Mouse (Mus musculus): ENCODE results near the gene Prdm10. TPM values are rescaled to one million over a fixed set of nuclear protein-coding genes. Genes with fewer than 3 reads are reported as not detected.

Gene Prdm10
- total RNA-seq (2021), result 1 to 10 TPM; 5.1 to 5.4 TPM
- 4.8 and 5.7 TPM in 2 replicates for polyA plus RNA-seq (2012; rRNA removed)
- long read RNA-seq, partial matches to known transcripts, result 1 of 6 reads
- long read RNA-seq, other reads (novel, unspliced or antisense), result 2 of 6 reads

DNA sequence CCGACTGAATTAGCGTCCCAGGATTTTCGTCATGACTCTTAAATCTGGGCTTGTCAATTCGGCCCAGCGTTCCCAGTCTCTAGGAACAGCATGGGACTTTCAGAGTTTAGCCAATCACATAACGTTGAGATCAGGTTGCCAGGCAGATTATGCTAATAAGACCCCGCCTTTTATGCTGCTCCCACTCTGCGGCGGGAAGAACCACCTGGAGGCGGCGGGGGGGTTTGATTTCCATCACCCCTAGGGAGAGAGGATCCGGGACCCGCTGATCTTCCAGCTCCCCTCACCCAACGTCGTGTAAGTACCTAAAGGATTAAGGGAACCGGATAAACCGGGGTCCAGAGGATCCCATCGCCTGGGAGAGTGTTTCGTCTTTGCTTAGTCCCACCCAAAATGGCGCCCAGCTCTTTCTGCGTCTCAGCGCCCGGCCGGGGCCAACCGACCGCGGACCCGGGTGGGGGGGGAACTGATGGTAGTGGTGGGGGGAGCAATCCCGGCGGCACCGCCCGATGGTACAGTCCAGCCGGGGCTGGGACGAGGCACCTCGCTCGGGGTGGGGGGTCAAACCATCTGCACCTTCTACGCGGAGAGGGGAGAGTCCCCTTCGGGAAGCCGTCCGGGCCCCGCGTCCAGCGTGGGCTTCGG lies at the start of gene Prdm10:
Gene Prdm10 (plus strand): TSS at position 173 of the 645 bp plus-strand sequence.
- peak within 1 kb of the TSS; percentile 99 for H3K27ac ChIP-seq
- peak within 1 kb of the TSS; percentile 91 for H3K4me3 ChIP-seq
- WGBS, result under 1% methylated on average over 43 of the region's 45 CpGs
- H3K9ac ChIP-seq (ENCODE audit: low read depth, low read length), result peak within 1 kb of the TSS; percentile 100
- no peaks in the 10 kb centered on the region for H3K36me3 ChIP-seq (ENCODE audit: control insufficient read depth, insufficient read depth, low read length)
- no peaks in the 10 kb centered on the region for H3K27me3 ChIP-seq (ENCODE audit: control insufficient read depth, insufficient read depth, low read length)
- H3K4me1 ChIP-seq (ENCODE audit: control insufficient read depth, insufficient read depth, low read length), result peaks cover 7% of the 10 kb centered on the region
- H3K79me2 ChIP-seq (replicated peaks; ENCODE audit: control insufficient read depth, insufficient read depth, low read length), result no peaks in the 10 kb centered on the region
- TF ChIP-seq POLR2A (IDR thresholded peaks at IDR 0.05; ENCODE audit: insufficient read depth, low read depth, low read length) (peak; percentile 65; the same call in 1 of the 2 replicates), EP300 (IDR thresholded peaks at IDR 0.05; ENCODE audit: insufficient read depth, low read depth, low read length) (0 out of 2 replicates have a peak, but pooled peaks have one; percentile 17), CTCF (IDR thresholded peaks at IDR 0.05) (no peak)
- peak; percentile 94 to 96 for DNase-seq
- intact Hi-C loops (cut with DNase I), result loop anchor here (1.0 to 5.0 kb wide), 5 partner anchors 27 to 248 kb away; partner anchors contain the start of genes Aplp2, Nfrkb and Zbtb44

DNA sequence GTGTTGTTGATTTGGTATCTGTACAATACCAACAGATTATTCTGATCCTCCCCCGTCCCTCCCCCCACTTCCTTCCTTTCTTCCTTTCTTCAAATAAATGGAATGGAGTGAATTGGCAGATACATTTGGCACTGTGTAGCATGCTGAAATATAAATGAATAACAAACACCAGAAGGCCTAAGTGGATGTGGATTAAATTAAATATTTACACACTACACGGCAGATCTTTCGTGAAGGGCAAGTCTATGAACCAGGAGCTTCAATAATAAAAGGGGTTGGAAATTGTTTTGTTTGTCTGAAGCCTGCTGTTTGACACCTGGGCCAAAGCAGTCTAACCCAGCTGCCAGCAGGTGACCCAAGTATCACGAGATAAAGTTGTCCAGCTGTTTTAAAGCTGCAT lies 45.3 kb upstream of the Prdm10 start:
- Histone ChIP-seq H3K4me1 (ENCODE audit: control insufficient read depth, insufficient read depth, low read length) (no peaks in the 10 kb centered on the region), H3K27me3 (ENCODE audit: control insufficient read depth, insufficient read depth, low read length) (no peaks in the 10 kb centered on the region), H3K27ac (no peak overlapping the region), H3K9ac (ENCODE audit: low read depth, low read length) (no peak overlapping the region), H3K79me2 (replicated peaks; ENCODE audit: control insufficient read depth, insufficient read depth, low read length) (no peaks in the 10 kb centered on the region), H3K4me3 (no peak overlapping the region), H3K36me3 (ENCODE audit: control insufficient read depth, insufficient read depth, low read length) (no peaks in the 10 kb centered on the region)
- intact Hi-C loops (cut with DNase I), result no loop called here
- DNase-seq, result no peak
- no peak for TF ChIP-seq POLR2A (IDR thresholded peaks at IDR 0.05; ENCODE audit: insufficient read depth, low read depth, low read length)
- TF ChIP-seq EP300 (IDR thresholded peaks at IDR 0.05; ENCODE audit: insufficient read depth, low read depth, low read length), result no peak
- TF ChIP-seq CTCF (IDR thresholded peaks at IDR 0.05), result no peak
- 28% methylated on average over 4 of the region's 4 CpGs for WGBS

DNA sequence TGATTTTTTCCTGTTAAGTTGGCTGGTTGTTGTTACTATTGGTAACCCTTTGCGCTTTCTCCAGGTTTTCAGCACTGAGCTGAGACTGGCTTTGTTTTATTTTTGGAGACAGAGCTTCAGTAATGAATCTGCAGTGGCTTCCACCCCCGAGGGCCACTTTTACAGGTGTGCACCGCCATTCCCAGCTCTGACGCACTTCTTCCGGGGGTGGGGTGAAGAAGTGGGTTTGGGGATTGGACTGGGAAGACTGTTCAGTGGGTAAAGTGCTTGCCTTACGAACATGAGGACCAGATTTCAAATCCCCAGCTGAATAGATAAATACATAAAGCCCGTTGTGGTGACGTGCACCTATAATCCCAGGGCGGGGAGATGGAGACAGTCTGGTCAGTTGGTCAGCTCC lies 44.8 kb upstream of the Prdm10 start:
- Histone ChIP-seq H3K27ac (no peak overlapping the region), H3K27me3 (ENCODE audit: control insufficient read depth, insufficient read depth, low read length) (no peaks in the 10 kb centered on the region), H3K79me2 (replicated peaks; ENCODE audit: control insufficient read depth, insufficient read depth, low read length) (no peaks in the 10 kb centered on the region), H3K4me3 (no peak overlapping the region), H3K36me3 (ENCODE audit: control insufficient read depth, insufficient read depth, low read length) (no peaks in the 10 kb centered on the region), H3K4me1 (ENCODE audit: control insufficient read depth, insufficient read depth, low read length) (no peaks in the 10 kb centered on the region), H3K9ac (ENCODE audit: low read depth, low read length) (no peak overlapping the region)
- TF ChIP-seq EP300 (IDR thresholded peaks at IDR 0.05; ENCODE audit: insufficient read depth, low read depth, low read length) (no peak), CTCF (IDR thresholded peaks at IDR 0.05) (no peak), POLR2A (IDR thresholded peaks at IDR 0.05; ENCODE audit: insufficient read depth, low read depth, low read length) (no peak)
- 83% methylated on average over 9 of the region's 9 CpGs for WGBS
- no peak for DNase-seq
- intact Hi-C loops (cut with DNase I), result no loop called here

DNA sequence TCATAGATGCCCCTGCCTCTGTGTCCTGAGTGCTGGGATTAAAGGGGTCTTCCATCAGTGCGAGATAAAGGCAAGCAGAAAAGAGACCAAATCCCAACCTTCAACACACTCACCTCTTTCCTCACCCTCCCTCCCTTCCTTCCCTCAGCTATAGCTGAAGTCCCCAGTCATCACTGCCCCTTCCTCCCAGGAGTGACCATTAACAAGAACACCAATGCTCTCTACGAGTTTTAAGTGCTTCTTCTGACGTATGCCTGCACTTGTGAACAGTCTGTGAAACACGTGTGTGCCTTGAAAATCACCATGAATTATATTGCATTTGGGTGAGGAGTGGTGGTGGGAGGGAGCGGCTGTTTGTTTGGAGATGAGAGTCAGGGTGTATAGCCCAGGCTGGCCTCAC lies 44.3 kb upstream of the Prdm10 start:
- H3K27ac ChIP-seq, result no peak overlapping the region
- H3K79me2 ChIP-seq (replicated peaks; ENCODE audit: control insufficient read depth, insufficient read depth, low read length), result no peaks in the 10 kb centered on the region
- no peak for DNase-seq
- intact Hi-C loops (cut with DNase I), result no loop called here
- TF ChIP-seq CTCF (IDR thresholded peaks at IDR 0.05), result no peak
- no peak for TF ChIP-seq EP300 (IDR thresholded peaks at IDR 0.05; ENCODE audit: insufficient read depth, low read depth, low read length)
- TF ChIP-seq POLR2A (IDR thresholded peaks at IDR 0.05; ENCODE audit: insufficient read depth, low read depth, low read length), result no peak
- H3K4me3 ChIP-seq, result no peak overlapping the region
- H3K9ac ChIP-seq (ENCODE audit: low read depth, low read length), result no peak overlapping the region
- H3K36me3 ChIP-seq (ENCODE audit: control insufficient read depth, insufficient read depth, low read length), result no peaks in the 10 kb centered on the region
- H3K4me1 ChIP-seq (ENCODE audit: control insufficient read depth, insufficient read depth, low read length), result no peaks in the 10 kb centered on the region
- H3K27me3 ChIP-seq (ENCODE audit: control insufficient read depth, insufficient read depth, low read length), result no peaks in the 10 kb centered on the region
- WGBS, result 86% methylated on average over 5 of the region's 5 CpGs

DNA sequence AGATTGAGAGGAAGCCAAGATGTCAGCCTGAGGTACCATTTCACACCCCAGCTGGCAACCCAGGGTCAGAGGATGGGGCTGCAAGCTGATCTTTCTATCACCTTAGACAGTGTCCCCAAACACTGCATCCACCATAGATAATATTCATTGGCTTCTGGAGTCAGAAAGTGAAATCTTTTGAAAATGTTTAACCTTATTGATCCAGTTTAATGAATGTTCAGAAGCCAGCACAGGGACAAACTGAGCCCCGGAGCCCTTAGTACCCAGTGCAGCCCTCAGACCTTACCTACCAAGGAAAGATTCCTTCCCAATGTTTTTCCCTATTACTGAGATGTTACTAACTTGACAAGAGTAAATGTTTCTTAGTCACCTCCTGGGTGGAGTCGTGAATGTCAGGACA lies 41.8 kb upstream of the Prdm10 start:
- Histone ChIP-seq H3K4me1 (ENCODE audit: control insufficient read depth, insufficient read depth, low read length) (no peaks in the 10 kb centered on the region), H3K27me3 (ENCODE audit: control insufficient read depth, insufficient read depth, low read length) (no peaks in the 10 kb centered on the region), H3K36me3 (ENCODE audit: control insufficient read depth, insufficient read depth, low read length) (no peaks in the 10 kb centered on the region), H3K9ac (ENCODE audit: low read depth, low read length) (no peak overlapping the region), H3K4me3 (no peak overlapping the region), H3K27ac (no peak overlapping the region), H3K79me2 (replicated peaks; ENCODE audit: control insufficient read depth, insufficient read depth, low read length) (no peaks in the 10 kb centered on the region)
- no peak for TF ChIP-seq POLR2A (IDR thresholded peaks at IDR 0.05; ENCODE audit: insufficient read depth, low read depth, low read length)
- no peak for TF ChIP-seq CTCF (IDR thresholded peaks at IDR 0.05)
- no peak for TF ChIP-seq EP300 (IDR thresholded peaks at IDR 0.05; ENCODE audit: insufficient read depth, low read depth, low read length)
- WGBS, result 83% methylated on average over 2 of the region's 2 CpGs
- intact Hi-C loops (cut with DNase I), result no loop called here
- no peak for DNase-seq

DNA sequence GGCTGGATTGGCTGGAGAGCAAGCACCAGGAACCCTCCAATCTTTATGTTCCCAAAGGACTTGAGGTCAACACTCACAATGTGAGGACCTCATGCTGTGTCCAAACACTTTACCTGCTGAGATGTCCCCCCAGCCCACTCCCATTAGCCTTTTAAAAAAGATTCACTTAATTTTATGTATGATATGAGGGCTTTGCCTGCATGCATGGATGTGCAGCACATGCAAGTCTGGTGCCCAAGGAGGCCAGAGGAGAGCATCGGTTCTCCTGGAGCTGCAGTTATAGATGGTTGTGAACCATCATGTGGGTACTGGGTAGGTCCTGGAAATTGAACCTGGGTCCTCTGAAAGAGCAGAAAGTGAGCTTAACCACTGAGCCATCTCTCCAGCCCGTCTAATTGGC lies 40.8 kb upstream of the Prdm10 start:
- no peaks in the 10 kb centered on the region for H3K79me2 ChIP-seq (replicated peaks; ENCODE audit: control insufficient read depth, insufficient read depth, low read length)
- H3K4me3 ChIP-seq, result no peak overlapping the region
- no peaks in the 10 kb centered on the region for H3K36me3 ChIP-seq (ENCODE audit: control insufficient read depth, insufficient read depth, low read length)
- no peak for TF ChIP-seq EP300 (IDR thresholded peaks at IDR 0.05; ENCODE audit: insufficient read depth, low read depth, low read length)
- TF ChIP-seq POLR2A (IDR thresholded peaks at IDR 0.05; ENCODE audit: insufficient read depth, low read depth, low read length), result no peak
- TF ChIP-seq CTCF (IDR thresholded peaks at IDR 0.05), result no peak
- WGBS, result 93% methylated on average over 2 of the region's 2 CpGs
- no peaks in the 10 kb centered on the region for H3K4me1 ChIP-seq (ENCODE audit: control insufficient read depth, insufficient read depth, low read length)
- intact Hi-C loops (cut with DNase I), result no loop called here
- no peak overlapping the region for H3K9ac ChIP-seq (ENCODE audit: low read depth, low read length)
- DNase-seq, result no peak
- no peaks in the 10 kb centered on the region for H3K27me3 ChIP-seq (ENCODE audit: control insufficient read depth, insufficient read depth, low read length)
- no peak overlapping the region for H3K27ac ChIP-seq

All from heart, adult 2 months (tissue).